Mouse (Mus musculus) cerebellum, adult (tissue): ENCODE results near the gene Zfp212.
"Not testable (repeated sequence)": the region's sequence is repeated elsewhere in the genome, so short reads cannot be mapped to it uniquely, and the experiment has no call there.

ENCODE experiments used
- ATAC-seq: cut with Nextera tagmentation; 2 replicates; pipeline ENCODE4 v1.9.2; 2017; ENCODE audit warnings: mild to moderate bottlenecking, moderate library complexity, mixed read lengths; ENCODE audit not compliant: insufficient number of reproducible peaks, low FRiP score, low TSS enrichment

Zfp212 gene

DNA sequence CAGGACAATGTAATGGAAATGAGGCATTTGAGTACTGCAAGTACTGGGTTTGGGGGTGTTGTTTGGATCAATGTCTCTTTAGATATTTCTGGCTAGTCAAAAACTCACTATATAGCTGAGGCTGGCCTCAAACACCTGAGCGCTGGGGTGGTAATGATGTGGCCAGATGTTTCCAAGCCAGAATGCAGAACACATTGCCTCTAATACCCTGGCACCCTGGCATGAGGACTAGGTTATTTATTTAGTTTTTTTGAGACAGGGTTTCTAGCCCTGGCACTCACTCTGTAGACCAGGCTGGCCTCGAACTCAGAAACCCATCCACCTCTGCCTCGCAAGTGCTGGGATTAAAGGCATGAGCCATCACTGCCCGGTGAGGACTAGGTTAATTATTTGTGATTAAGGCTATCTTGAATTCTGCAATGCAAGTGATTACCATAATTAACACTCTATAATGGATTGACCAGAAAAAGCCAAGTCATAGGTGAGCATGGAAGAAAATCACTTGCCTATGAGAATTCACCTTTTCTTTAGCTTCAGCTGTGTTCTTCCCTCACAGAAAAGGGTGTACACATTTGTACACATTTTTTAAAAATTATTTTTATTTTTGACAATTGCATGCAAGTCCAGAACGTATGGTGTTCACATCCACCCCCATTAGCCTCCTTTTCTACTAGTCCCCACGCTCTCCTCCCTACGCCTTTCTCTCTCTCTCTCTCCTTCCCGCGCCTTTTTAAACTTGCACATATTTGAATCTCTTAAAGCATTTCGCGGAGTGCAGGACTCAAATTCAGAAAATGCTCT, 430 bp upstream of the Zfp212 start:
- ATAC-seq: 0 out of 2 replicates have a peak, but pooled peaks have one; percentile 13

DNA sequence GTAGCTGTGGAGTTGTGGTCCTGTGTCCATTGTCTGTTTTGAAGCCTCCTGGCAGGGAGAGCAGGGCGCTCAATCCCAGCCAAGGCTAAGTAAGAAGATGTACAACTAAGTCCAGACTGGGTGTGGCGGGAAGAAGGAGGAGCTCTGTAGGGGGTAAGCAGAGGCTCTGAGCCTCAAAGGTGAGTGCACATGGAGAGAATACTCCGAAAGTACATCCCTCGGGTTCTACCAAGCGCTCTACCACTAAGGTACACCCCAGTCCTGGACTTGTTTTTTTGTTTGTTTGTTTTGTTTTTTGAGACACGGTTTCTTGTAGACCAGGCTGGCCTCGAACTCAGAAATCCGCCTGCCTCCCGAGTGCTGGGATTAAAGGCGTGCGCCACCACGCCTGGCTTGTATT, 22.2 kb downstream of the Zfp212 start:
- ATAC-seq: no peak

DNA sequence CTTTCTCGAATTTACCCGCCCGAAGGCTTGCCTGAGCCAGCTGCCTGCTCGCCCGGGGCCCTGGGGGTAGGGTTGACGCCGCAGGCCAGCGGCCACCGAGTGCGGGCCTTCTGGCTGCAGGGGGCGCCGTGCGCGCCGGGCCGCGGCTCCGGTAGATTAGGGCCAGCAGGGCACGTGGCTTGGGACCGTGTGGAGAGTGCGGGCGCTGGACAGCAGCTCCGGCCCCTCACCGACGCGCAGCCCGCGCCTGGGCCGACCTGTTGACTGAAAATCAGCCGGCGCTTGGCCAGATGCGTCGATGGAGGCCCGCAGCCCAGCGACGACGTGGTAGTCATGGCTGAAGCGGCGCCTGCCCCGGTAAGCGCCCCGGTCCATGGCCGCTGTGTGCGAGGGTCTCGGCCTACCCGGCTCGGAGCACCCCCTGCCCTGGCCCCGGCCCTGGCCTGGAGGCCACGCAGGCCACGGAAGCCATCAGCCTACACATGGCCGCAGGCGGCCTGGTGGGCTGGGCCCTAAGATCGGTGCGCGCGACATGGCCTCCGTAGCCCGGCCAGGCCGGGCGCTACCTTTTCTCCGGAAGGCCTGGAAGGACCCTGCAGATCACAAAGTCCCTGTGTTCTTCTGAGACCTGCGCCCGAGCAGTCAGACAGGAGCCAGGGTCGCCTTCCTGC, 22.9 kb downstream of the Zfp212 start:
- peak; percentile 84 for ATAC-seq

DNA sequence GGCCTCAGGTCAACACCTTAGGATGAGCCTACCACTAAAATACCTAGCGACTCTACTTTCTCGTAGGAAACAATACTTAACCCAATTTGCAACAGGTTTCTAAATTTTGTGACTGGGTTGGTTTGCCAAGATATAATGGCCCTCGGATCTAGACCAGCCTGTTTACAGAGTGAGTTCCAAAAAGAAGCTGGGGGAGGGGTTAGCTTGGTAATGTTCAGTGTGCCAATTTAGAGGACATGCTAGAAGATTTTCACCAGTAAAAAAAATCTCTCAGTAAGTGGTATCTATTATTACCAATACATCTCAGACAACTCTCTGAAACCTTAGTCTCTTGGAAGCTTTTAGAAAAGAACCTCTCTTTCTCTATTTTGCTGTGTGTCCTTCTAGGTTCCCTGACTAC, 23.4 kb downstream of the Zfp212 start:
- no peak for ATAC-seq

DNA sequence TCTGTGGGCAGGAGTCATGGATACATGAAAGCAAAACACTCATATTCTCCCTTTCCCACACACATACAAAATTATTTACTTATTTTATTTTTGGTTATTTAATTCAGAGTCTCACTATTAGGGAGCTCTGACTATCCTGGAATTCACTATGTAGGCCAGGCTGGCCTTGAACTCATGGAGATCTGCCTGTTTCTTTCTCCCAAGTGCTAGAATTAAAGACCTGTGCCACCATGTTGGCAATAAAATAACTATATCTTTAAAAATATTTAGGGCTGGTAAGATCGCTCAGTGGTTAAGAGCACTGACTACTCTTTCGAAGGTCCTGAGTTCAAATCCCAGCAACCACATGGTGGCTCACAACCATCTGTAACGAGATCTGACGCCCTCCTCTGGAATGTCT, 27.1 kb downstream of the Zfp212 start:
- ATAC-seq: no peak

DNA sequence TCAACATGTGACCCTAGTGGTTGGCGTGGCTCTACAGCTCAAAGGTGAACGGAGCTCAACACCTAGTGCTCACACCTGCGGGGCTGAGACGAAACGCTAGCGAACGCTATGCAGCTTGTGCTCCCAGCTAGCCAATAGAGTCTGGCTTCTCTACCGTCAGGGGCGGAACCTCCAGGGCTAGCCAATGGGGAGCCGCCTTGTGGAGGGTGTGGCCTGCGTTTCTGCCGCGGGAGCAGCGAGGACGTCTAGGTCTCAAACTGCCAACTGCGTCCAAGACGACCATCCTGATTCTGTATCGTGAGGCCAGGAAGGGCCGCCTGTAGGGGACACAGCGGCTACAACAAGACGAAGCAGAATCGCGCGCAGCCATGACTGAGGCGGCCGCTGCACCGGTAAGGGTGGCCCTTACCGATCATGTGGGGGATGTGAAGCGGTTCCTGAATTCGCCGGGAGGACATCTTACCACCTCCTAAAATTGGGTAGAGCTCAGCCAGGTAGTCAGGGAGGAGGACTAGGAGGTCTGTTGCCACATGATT, 33.0 kb downstream of the Zfp212 start, which contains the start of gene Zfp956:
TSS of gene Zfp956 (plus strand) at position 200 of the 536 bp plus-strand sequence.
- peak; percentile 99 for ATAC-seq

DNA sequence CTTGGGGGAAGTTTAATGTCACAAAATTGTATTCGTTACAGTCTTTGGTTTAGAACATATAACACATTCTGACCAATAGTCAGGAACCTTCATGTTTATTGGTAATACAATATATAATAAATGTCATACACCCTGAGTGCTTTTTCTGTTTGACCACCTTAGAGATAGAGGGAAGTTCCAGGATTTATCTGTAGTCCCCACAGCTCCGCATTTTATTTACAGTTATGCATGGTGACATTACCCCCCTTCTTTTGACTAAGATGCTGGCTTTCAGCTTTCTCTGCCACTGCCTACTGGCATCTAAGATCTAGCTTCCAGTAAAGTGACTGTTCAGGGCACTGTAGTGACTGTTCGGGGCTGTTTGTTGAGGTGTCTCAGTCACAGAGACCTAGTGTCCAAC, 34.1 kb downstream of the Zfp212 start:
- ATAC-seq: no peak

DNA sequence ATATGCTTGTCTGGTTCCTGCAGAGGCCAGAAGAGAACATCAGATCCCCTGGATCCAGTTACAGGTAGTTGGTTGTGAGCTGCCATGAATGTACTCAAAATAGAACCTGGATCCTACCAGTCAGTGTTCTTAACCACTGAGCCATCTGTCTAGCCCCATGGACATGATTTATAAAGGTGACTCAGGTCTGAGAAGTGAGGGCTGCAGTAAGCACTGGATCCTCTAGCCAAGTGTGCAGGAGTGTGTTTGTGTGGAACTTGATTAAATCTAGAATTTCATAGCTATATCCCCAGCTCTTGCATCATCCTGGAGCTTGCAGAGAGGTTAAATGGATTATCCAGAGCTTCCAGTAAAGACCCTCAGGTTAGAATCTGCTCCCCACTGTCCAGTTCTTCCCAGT, 37.5 kb downstream of the Zfp212 start:
- ATAC-seq: no peak

DNA sequence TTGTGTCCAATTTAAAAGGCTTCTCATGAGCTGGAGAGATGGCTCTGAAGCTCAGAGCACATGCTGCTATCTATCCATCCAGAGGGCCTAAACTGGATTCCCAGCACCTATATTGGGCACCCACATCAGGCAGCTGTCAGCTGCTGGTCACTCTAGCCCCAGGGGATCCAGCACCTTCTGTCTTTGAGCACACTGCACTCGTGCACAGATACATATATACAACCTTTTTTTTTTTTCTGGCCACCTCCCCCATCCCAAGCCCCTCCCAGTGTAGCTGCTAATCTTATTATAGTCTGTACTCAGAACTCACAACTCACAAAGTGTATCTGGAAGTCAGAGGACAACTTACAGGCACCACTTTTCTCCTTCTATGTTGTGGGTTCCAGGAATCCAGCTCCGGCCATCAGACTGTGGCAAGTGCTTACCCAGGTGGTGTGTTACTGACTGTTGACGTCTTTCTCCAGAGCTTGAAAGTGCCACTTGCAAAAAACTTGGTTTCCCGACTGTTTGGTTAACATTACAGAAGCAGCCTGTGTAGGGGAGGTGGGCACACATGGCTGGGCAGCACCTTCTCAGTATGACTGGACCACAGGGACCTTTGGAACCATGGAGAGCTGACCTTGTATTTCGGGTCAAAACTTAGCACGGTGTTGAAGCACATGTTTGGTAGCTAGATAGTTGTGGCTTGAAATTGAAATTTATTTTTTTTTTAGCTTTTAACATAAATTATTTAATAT, 40.6 kb downstream of the Zfp212 start:
- no peak for ATAC-seq

DNA sequence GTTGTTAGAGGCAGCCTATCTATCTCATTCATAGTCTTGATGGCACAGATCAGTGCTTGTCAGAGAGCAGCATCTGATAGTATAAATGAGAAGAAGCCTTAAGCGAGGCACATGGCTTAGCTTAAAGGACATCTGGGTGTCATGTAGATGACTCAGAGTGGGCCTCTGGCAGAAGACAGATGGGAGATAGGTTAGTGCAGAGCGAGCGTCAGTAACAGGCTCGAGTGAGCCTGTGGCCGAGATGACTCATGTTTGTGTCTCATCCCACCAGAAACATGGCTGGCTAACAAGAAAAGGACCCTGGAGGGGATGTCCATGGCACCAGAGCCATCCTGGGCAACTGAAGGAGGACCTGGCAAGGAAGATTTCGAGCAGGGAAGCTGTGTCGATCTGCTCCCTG, 42.8 kb downstream of the Zfp212 start:
- no peak for ATAC-seq

DNA sequence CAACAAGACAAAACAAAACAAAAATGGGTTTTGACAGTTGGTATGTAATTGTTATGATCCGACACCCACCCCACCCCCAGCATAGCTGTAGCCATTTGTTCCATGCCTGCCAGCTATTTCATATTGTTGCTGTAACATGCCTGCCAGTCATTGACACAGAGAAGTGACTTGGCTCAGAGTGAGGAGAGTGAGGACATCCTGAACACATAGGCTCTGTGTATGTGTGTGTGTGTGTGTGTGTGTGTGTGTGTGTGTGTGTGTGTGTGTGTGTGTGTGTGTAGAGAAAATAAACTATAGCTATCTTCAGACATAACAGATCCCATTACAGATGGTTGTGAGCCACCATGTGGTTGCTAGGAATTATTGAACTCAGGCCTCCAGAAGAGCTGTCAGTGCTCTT, 47.9 kb downstream of the Zfp212 start:
- ATAC-seq: not testable (repeated sequence)

DNA sequence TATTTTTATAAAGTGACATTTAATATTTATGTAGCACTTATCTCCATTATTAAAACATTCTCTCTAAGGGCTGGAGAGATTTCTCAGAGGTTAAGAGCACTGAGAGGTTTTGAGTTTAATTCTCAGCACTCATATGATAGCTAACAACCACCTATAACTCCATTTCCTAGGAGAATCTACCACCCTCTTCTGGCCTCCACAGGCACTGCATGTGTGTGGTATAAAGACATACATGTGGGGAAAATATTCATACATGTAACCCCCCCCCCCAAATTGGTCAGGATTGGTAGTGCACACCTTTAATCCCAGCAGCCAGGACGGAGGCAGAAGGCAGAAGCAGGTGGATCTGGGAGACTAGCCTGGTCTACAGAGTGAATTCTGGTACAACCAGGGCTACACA, 54.3 kb downstream of the Zfp212 start:
- ATAC-seq: no peak

DNA sequence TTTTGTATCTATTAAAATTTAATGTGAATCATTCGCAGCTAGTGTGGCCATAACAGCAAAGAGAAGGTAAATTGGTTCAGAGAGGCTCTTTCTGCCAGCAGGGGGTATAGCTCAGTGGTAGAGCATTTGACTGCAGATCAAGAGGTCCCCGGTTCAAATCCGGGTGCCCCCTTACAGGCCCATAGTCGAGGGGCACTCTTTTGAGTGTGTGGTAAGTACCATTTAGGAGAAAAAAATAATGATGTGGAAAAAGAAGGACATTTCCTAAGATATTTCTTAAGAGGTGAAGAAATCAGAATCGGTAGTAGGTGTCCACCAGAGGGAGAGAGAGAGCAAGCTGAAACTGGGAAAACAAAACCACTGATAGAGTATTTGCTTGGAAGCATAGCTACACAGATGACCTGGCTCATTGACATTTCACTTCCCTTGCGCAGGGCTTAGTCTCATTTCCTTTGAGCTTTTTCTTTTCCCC, 58.7 kb downstream of the Zfp212 start:
- 0 out of 2 replicates have a peak, but pooled peaks have one; percentile 61 for ATAC-seq
